Mouse (Mus musculus): ENCODE results near the gene Fgfrl1.

DNA sequence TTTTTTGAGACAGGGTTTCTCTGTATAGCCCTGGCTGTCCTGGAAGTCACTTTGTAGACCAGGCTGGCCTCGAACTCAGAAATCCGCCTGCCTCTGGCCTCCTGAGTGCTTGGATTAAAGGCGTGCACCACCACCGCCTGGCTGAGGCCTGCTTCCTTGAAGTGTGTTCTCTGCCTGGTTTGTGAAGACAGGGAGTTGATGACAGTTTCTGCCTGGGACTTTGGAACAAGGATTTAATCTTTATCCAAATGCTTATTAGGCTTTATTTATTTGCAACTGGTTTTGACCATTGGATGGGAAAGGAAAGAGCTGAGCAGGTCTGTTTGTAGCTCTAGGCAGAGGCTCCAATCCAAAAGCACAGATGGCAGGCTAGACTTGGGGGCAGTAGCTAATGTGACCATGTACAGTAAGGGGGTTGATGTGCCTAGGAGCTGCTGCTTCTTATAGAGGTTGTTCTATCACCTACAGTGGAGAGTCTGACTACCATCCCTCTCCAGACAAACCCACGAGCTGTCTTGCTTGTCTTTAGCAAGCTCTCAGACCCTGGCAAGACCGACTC lies 13.8 kb upstream of the Fgfrl1 start:
- TF ChIP-seq POLR2A (IDR thresholded peaks at IDR 0.05; ENCODE audit: insufficient read depth, low read depth, low read length) (no peak), CTCF (IDR thresholded peaks at IDR 0.05; ENCODE audit: insufficient read depth, low read depth, low read length) (no peak)
